Mouse (Mus musculus): ENCODE results near the gene Wipi1. TPM values are rescaled to one million over a fixed set of nuclear protein-coding genes. Genes with fewer than 3 reads are reported as not detected.

Gene Wipi1
- 1 to 10 TPM in 1 of 2 experiments, under 1 TPM in 1; 0.58 to 1.6 TPM for total RNA-seq (2023)

GRCm38 (mm10) chr11:109611303-109612149 lies at the start of gene Wipi1:
Gene Wipi1 (minus strand): TSS chr11:109611967.

GRCm38 (mm10) chr11:109649206-109649605 lies 37.4 kb upstream of the Wipi1 start, which contains the start of gene Prkar1a:
Gene Prkar1a (plus strand): TSS chr11:109649405.

Other genes starting within 250 kb of the Wipi1 start
- gene Gna13, start 249.1 kb downstream of the Wipi1 start, total RNA-seq (2023) = 100 to 1,000 TPM; 156 to 167 TPM
- under 1 TPM; 0.46 to 0.80 TPM for gene 9930022D16Rik, start 198.1 kb downstream of the Wipi1 start, total RNA-seq (2023)
- gene Amz2, start 186.0 kb downstream of the Wipi1 start, total RNA-seq (2023) = 10 to 100 TPM; 28.4 to 39.2 TPM
- 1 to 10 TPM; 3.8 to 7.0 TPM for gene Arsg, start 138.6 kb downstream of the Wipi1 start, total RNA-seq (2023)
- 10 to 100 TPM; 93.1 to 97.3 TPM for gene Slc16a6, start 138.4 kb downstream of the Wipi1 start, total RNA-seq (2023)
- 100 to 1,000 TPM; 234 to 294 TPM for gene Prkar1a, start 37.4 kb upstream of the Wipi1 start, total RNA-seq (2023)
- not detected for gene Fam20a, start 110.3 kb upstream of the Wipi1 start, total RNA-seq (2023)
- gene 1700012B07Rik, start 216.1 kb upstream of the Wipi1 start, total RNA-seq (2023) = not detected

All from B cell, adult 67 days (primary cell).